Mouse (Mus musculus): ENCODE data around the gene Clnk. TPM values are rescaled to one million over a fixed set of nuclear protein-coding genes. Genes with fewer than 3 reads are reported as not detected.
"Not testable (repeated sequence)": the region's sequence is repeated elsewhere in the genome, so short reads cannot be mapped to it uniquely, and the experiment has no call there.

Clnk gene
- polyA plus RNA-seq (2014; fragmentation: Nextera tagmentation; extraction: Ambion mirVana): 0.29 TPM in 1 of 2 replicates, not detected in the other

DNA sequence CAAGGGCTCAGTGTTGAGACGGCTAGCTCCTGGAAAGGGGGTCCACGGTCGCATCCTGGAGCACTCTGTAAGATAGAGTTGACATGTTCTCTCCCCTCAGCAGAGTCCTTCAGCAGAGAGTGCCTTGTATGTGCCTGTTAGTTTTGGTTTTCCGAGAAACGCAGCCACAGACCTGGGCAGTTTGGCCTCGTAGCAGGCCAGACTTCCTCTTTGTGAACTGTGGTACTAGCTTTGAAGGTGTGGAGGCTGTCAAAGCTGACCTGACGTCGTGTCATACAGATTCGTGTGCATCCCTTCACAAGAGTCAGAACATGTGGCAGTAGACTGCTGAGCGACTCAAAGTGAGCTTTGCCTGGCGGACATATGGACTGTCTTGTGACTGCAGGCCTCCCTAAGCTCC lies at the start of gene Clnk:
Clnk (minus strand) TSS at position 191 of the 400 bp plus-strand sequence.
- H3K9me3 ChIP-seq (ENCODE audit: control insufficient read depth, low read depth, low read length): no peaks in the 10 kb centered on the region
- H3K4me2 ChIP-seq (replicated peaks; ENCODE audit: low read depth, low read length): no peak within 1 kb of the TSS
- no peak within 1 kb of the TSS for H3K27ac ChIP-seq (ENCODE audit: low read length)
- no peaks in the 10 kb centered on the region for H3K36me3 ChIP-seq (ENCODE audit: control insufficient read depth, insufficient read depth, low read length)
- H3K9ac ChIP-seq (replicated peaks; ENCODE audit: low read depth, low read length): no peak within 1 kb of the TSS
- 81% methylated on average over 11 of the region's 11 CpGs for WGBS
- ATAC-seq (ENCODE audit: insufficient number of reproducible peaks, insufficient read depth, low FRiP score, low read depth): no peak
- H3K27me3 ChIP-seq (ENCODE audit: control insufficient read depth, insufficient read depth, low read length): no peaks in the 10 kb centered on the region
- no peak within 1 kb of the TSS for H3K4me3 ChIP-seq (ENCODE audit: low read depth, low read length)
- 0 out of 2 replicates have a peak, but pooled peaks cover 6% of the 10 kb centered on the region for H3K4me1 ChIP-seq (ENCODE audit: control insufficient read depth, insufficient read depth, low read length)

DNA sequence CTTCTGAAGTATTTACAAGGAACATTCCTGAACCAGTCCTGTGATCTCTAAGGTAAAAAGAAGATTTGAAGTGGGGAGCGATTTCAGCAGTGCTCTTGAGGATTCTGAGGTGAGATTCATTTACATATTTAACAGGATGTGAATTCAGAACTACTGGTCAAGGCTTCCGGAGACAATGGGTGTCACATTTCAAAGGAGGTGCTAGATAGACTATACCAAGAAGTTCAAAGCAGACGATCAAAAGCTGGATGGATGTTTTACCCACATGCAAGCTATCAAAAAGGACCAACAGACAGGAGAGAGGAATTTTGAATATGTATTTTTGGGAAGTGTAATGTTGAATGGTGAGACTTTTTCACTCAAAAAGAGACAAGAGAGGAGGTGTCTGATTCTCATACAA lies 28.7 kb upstream of the Clnk start:
- 42% methylated on average over 3 of the region's 3 CpGs for WGBS

GRCm38 (mm10) chr5:38904528-38905044 lies 28.0 kb upstream of the Clnk start:
- Histone ChIP-seq H3K27ac (ENCODE audit: low read length) (no peak overlapping the region), H3K9ac (replicated peaks; ENCODE audit: low read depth, low read length) (no peak overlapping the region), H3K4me3 (ENCODE audit: low read depth, low read length) (no peak overlapping the region), H3K36me3 (ENCODE audit: control insufficient read depth, insufficient read depth, low read length) (no peaks in the 10 kb centered on the region), H3K27me3 (ENCODE audit: control insufficient read depth, insufficient read depth, low read length) (no peaks in the 10 kb centered on the region), H3K4me2 (replicated peaks; ENCODE audit: low read depth, low read length) (no peak overlapping the region), H3K4me1 (ENCODE audit: control insufficient read depth, insufficient read depth, low read length) (no peaks in the 10 kb centered on the region), H3K9me3 (ENCODE audit: control insufficient read depth, low read depth, low read length) (no peaks in the 10 kb centered on the region)
- no peak for ATAC-seq (ENCODE audit: insufficient number of reproducible peaks, insufficient read depth, low FRiP score, low read depth)
- 86% methylated on average over 3 of the region's 3 CpGs for WGBS

More for the DNA sequence above, 28.7 kb upstream of the Clnk start:
- no peak for ATAC-seq (ENCODE audit: insufficient number of reproducible peaks, insufficient read depth, low FRiP score, low read depth)
- no peaks in the 10 kb centered on the region for H3K9me3 ChIP-seq (ENCODE audit: control insufficient read depth, low read depth, low read length)
- H3K27ac ChIP-seq (ENCODE audit: low read length): no peak overlapping the region
- no peaks in the 10 kb centered on the region for H3K4me1 ChIP-seq (ENCODE audit: control insufficient read depth, insufficient read depth, low read length)
- H3K9ac ChIP-seq (replicated peaks; ENCODE audit: low read depth, low read length): no peak overlapping the region
- no peaks in the 10 kb centered on the region for H3K27me3 ChIP-seq (ENCODE audit: control insufficient read depth, insufficient read depth, low read length)
- H3K4me3 ChIP-seq (ENCODE audit: low read depth, low read length): no peak overlapping the region
- no peaks in the 10 kb centered on the region for H3K36me3 ChIP-seq (ENCODE audit: control insufficient read depth, insufficient read depth, low read length)
- H3K4me2 ChIP-seq (replicated peaks; ENCODE audit: low read depth, low read length): no peak overlapping the region

- 73% methylated on average over 3 of the region's 3 CpGs for WGBS
- H3K4me3 ChIP-seq (ENCODE audit: low read depth, low read length): no peak overlapping the region
- ATAC-seq (ENCODE audit: insufficient number of reproducible peaks, insufficient read depth, low FRiP score, low read depth): no peak
- no peak overlapping the region for H3K4me2 ChIP-seq (replicated peaks; ENCODE audit: low read depth, low read length)
- no peak overlapping the region for H3K9ac ChIP-seq (replicated peaks; ENCODE audit: low read depth, low read length)
- no peak overlapping the region for H3K27ac ChIP-seq (ENCODE audit: low read length)
- no peaks in the 10 kb centered on the region for H3K9me3 ChIP-seq (ENCODE audit: control insufficient read depth, low read depth, low read length)
- H3K4me1 ChIP-seq (ENCODE audit: control insufficient read depth, insufficient read depth, low read length): no peaks in the 10 kb centered on the region
- no peaks in the 10 kb centered on the region for H3K27me3 ChIP-seq (ENCODE audit: control insufficient read depth, insufficient read depth, low read length)
- H3K36me3 ChIP-seq (ENCODE audit: control insufficient read depth, insufficient read depth, low read length): no peaks in the 10 kb centered on the region
Observed at GRCm38 (mm10) chr5:38902889-38903288, 26.3 kb upstream of the Clnk start.

- WGBS: 57% methylated on average over 2 of the region's 2 CpGs
- ATAC-seq (ENCODE audit: insufficient number of reproducible peaks, insufficient read depth, low FRiP score, low read depth): peak; percentile 62; the same call in 1 of the 2 replicates
- H3K36me3 ChIP-seq (ENCODE audit: control insufficient read depth, insufficient read depth, low read length): no peaks in the 10 kb centered on the region
- H3K27ac ChIP-seq (ENCODE audit: low read length): no peak overlapping the region
- no peaks in the 10 kb centered on the region for H3K27me3 ChIP-seq (ENCODE audit: control insufficient read depth, insufficient read depth, low read length)
- H3K4me3 ChIP-seq (ENCODE audit: low read depth, low read length): no peak overlapping the region
- H3K9ac ChIP-seq (replicated peaks; ENCODE audit: low read depth, low read length): no peak overlapping the region
- no peaks in the 10 kb centered on the region for H3K9me3 ChIP-seq (ENCODE audit: control insufficient read depth, low read depth, low read length)
- no peak overlapping the region for H3K4me2 ChIP-seq (replicated peaks; ENCODE audit: low read depth, low read length)
- H3K4me1 ChIP-seq (ENCODE audit: control insufficient read depth, insufficient read depth, low read length): 0 out of 2 replicates have a peak, but pooled peaks cover 5% of the 10 kb centered on the region
Observed at GRCm38 (mm10) chr5:38899051-38899450, 22.4 kb upstream of the Clnk start.

GRCm38 (mm10) chr5:38888646-38889045 lies 12.0 kb upstream of the Clnk start:
- Histone ChIP-seq H3K4me2 (replicated peaks; ENCODE audit: low read depth, low read length) (no peak overlapping the region), H3K4me1 (ENCODE audit: control insufficient read depth, insufficient read depth, low read length) (no peaks in the 10 kb centered on the region), H3K9ac (replicated peaks; ENCODE audit: low read depth, low read length) (no peak overlapping the region), H3K27ac (ENCODE audit: low read length) (no peak overlapping the region), H3K36me3 (ENCODE audit: control insufficient read depth, insufficient read depth, low read length) (no peaks in the 10 kb centered on the region), H3K4me3 (ENCODE audit: low read depth, low read length) (no peak overlapping the region), H3K9me3 (ENCODE audit: control insufficient read depth, low read depth, low read length) (no peaks in the 10 kb centered on the region), H3K27me3 (ENCODE audit: control insufficient read depth, insufficient read depth, low read length) (no peaks in the 10 kb centered on the region)
- ATAC-seq (ENCODE audit: insufficient number of reproducible peaks, insufficient read depth, low FRiP score, low read depth): no peak
- 91% methylated on average over 1 of the region's 1 CpGs for WGBS

DNA sequence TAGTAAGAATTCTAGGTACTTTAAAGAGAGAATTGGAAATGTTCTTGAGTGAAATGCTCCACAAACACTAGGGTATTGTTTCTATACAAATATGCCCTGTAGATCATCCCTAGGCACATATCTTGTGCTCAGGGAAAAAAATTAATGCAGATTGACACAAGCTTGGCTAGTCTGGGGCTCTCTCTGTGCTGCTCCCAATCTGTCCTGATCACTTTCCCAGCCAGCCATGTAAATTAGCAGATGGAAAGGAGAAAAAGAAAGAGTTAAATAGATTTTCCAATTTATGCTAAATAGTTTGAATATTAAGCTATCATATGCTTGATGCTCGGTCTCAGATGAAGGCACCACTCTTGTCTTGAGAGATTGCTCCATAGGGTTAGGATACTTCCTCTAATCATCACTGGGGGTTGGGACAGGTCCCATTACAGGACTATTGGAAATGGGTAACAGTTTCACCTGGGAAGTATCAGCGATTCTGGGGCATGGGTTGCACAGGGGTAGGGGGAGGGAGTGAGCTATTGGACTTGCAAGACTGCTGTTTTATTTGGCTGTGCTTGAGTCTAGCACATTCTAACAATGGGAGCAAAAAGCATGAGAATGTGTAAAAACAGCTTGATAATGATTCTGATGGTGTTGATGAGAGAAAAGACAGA lies 10.1 kb upstream of the Clnk start:
- H3K27me3 ChIP-seq (ENCODE audit: control insufficient read depth, insufficient read depth, low read length): no peaks in the 10 kb centered on the region
- no peak overlapping the region for H3K4me3 ChIP-seq (ENCODE audit: low read depth, low read length)
- WGBS: 87% methylated on average over 2 of the region's 2 CpGs
- H3K4me1 ChIP-seq (ENCODE audit: control insufficient read depth, insufficient read depth, low read length): no peaks in the 10 kb centered on the region
- H3K9me3 ChIP-seq (ENCODE audit: control insufficient read depth, low read depth, low read length): no peaks in the 10 kb centered on the region
- H3K36me3 ChIP-seq (ENCODE audit: control insufficient read depth, insufficient read depth, low read length): no peaks in the 10 kb centered on the region
- no peak overlapping the region for H3K4me2 ChIP-seq (replicated peaks; ENCODE audit: low read depth, low read length)
- H3K9ac ChIP-seq (replicated peaks; ENCODE audit: low read depth, low read length): no peak overlapping the region
- no peak overlapping the region for H3K27ac ChIP-seq (ENCODE audit: low read length)
- ATAC-seq (ENCODE audit: insufficient number of reproducible peaks, insufficient read depth, low FRiP score, low read depth): no peak

DNA sequence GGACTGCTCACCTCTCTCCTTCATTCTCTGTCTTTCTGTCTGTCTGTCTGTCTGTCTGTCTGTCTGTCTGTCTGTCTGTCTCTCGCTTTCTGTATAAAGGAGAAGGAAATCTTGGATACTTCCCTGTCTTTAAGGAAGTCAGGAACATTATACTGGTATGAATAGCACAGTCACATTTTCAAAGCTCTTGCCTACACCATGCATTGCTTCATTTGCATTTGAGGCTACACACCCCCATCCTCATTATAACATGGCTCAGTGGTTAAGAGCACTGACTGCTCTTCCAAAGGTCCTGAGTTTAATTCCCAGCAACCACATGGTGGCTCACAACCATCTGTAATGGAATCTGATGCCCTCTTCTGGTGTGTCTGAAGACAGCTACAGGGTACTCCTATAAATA lies 6.0 kb upstream of the Clnk start:
- not testable (repeated sequence) for H3K9me3 ChIP-seq (ENCODE audit: control insufficient read depth, low read depth, low read length); ATAC-seq (ENCODE audit: insufficient number of reproducible peaks, insufficient read depth, low FRiP score, low read depth); H3K27ac ChIP-seq (ENCODE audit: low read length); H3K36me3 ChIP-seq (ENCODE audit: control insufficient read depth, insufficient read depth, low read length); H3K4me2 ChIP-seq (replicated peaks; ENCODE audit: low read depth, low read length); H3K4me1 ChIP-seq (ENCODE audit: control insufficient read depth, insufficient read depth, low read length); H3K27me3 ChIP-seq (ENCODE audit: control insufficient read depth, insufficient read depth, low read length); H3K4me3 ChIP-seq (ENCODE audit: low read depth, low read length); H3K9ac ChIP-seq (replicated peaks; ENCODE audit: low read depth, low read length)
- WGBS: 90% methylated on average over 1 of the region's 1 CpGs

All from stomach, embryonic 14.5 days (tissue).